Mouse (Mus musculus) myocyte (in vitro differentiated cells): ENCODE measurements around the gene Lrrc14b. TPM values are rescaled to one million over a fixed set of nuclear protein-coding genes. Genes with fewer than 3 reads are reported as not detected.

Experiments used
- H3K27me3 ChIP-seq: one replicate; pipeline ENCODE4 v1.6.1; 2011; ENCODE audit not compliant: control insufficient read depth, insufficient read depth, insufficient read length
- H3K36me3 ChIP-seq: one replicate; pipeline ENCODE4 v1.6.1; 2011; ENCODE audit not compliant: control insufficient read depth, insufficient read depth
- H3K4me2 ChIP-seq: one replicate; pipeline ENCODE4 v1.6.1; 2011; ENCODE audit warnings: low read depth, control low read depth
- H3K4me3 ChIP-seq: one replicate; pipeline ENCODE4 v1.5.1; 2011; ENCODE audit warnings: mild to moderate bottlenecking, control low read depth, moderate library complexity
- H3K79me2 ChIP-seq: one replicate; pipeline ENCODE4 v1.6.1; 2011; ENCODE audit not compliant: control insufficient read depth, insufficient read depth
- H3ac ChIP-seq: one replicate; pipeline ENCODE4 v1.6.1; 2011; ENCODE audit not compliant: control insufficient read depth, insufficient read length
- CEBPB ChIP-seq: IDR thresholded peaks from 2 replicates; pipeline ENCODE4 v1.6.1; 2011; ENCODE audit warnings: mild to moderate bottlenecking, moderate library complexity; ENCODE audit not compliant: poor library complexity, insufficient read depth, severe bottlenecking
- E2F4 ChIP-seq: IDR thresholded peaks from one replicate; pipeline ENCODE4 v1.6.1; 2011; ENCODE audit warnings: mild to moderate bottlenecking, control low read depth, moderate library complexity; ENCODE audit not compliant: insufficient read depth
- MAX ChIP-seq: IDR thresholded peaks from one replicate; pipeline ENCODE4 v1.6.1; 2011; ENCODE audit warnings: low read depth, mild to moderate bottlenecking, control low read depth
- MYOD1 ChIP-seq, 3 experiments: IDR thresholded peaks; one replicate each; pipeline ENCODE4 v1.6.1; 2011; ENCODE audit warnings: control low read depth in 2 of 3, low read depth in 2 of 3, mild to moderate bottlenecking in 2 of 3, moderate library complexity in 1 of 3; ENCODE audit not compliant: insufficient read length in 2 of 3, control insufficient read depth in 1 of 3
- MYOG ChIP-seq, 3 experiments: IDR thresholded peaks; one replicate each; pipeline ENCODE4 v1.6.1; 2011; ENCODE audit warnings: control low read depth in 2 of 3, low read depth in 2 of 3, mild to moderate bottlenecking in 2 of 3; ENCODE audit not compliant: insufficient read length in 2 of 3, control insufficient read depth in 1 of 3, insufficient read depth in 1 of 3
- POLR2A ChIP-seq: IDR thresholded peaks from one replicate; pipeline ENCODE4 v1.6.1; 2011; ENCODE audit warnings: low read depth, mild to moderate bottlenecking, control low read depth, moderate library complexity; ENCODE audit not compliant: insufficient read length
- POLR2AphosphoS2 ChIP-seq: IDR thresholded peaks from one replicate; pipeline ENCODE4 v1.6.1; 2011; ENCODE audit warnings: low read depth, control low read depth; ENCODE audit not compliant: insufficient read length
- REST ChIP-seq: IDR thresholded peaks from one replicate; pipeline ENCODE4 v1.6.1; 2011; ENCODE audit warnings: mild to moderate bottlenecking, control low read depth, moderate library complexity; ENCODE audit not compliant: insufficient read depth, insufficient read length
- SRF ChIP-seq: IDR thresholded peaks from one replicate; pipeline ENCODE4 v1.6.1; 2011; ENCODE audit warnings: low read depth; ENCODE audit not compliant: control insufficient read depth, insufficient read length
- TCF12 ChIP-seq: IDR thresholded peaks from one replicate; pipeline ENCODE4 v1.6.1; 2011; ENCODE audit warnings: mild to moderate bottlenecking, control low read depth; ENCODE audit not compliant: poor library complexity, insufficient read depth, severe bottlenecking
- TCF3 ChIP-seq: IDR thresholded peaks from one replicate; pipeline ENCODE4 v1.6.1; 2011; ENCODE audit warnings: low read depth, control low read depth; ENCODE audit not compliant: insufficient read length
- USF1 ChIP-seq: IDR thresholded peaks from one replicate; pipeline ENCODE4 v1.6.1; 2011; ENCODE audit warnings: low read depth, mild to moderate bottlenecking, control low read depth, moderate library complexity
- polyA plus RNA-seq: library from polyadenylated mRNA; unstranded; fragments of >200 nt; fragmentation: generic; extraction: Trizol; gene quantifications from one replicate; pipeline ENCODE4 v1.2.1, GENCODE M21; 2012; ENCODE audit warnings: missing spikeins

Gene Lrrc14b
- polyA plus RNA-seq, 1 experiment: 0.24 TPM

- peak overlapping the region; percentile 35 for H3K4me2 ChIP-seq
- no peak overlapping the region for H3ac ChIP-seq
- H3K36me3 ChIP-seq: no peaks in the 10 kb centered on the region
- no peak overlapping the region for H3K4me3 ChIP-seq
- no peak for TF ChIP-seq E2F4
- no peaks in the 10 kb centered on the region for H3K79me2 ChIP-seq
- no peaks in the 10 kb centered on the region for H3K27me3 ChIP-seq
Measured at GRCm38 (mm10) chr13:74382289-74382688, 18.5 kb upstream of the Lrrc14b start.

GRCm38 (mm10) chr13:74381533-74382276 is 17.9 kb upstream of the Lrrc14b start:
- H3K36me3 ChIP-seq: no peaks in the 10 kb centered on the region
- no peak overlapping the region for H3ac ChIP-seq
- H3K79me2 ChIP-seq: no peaks in the 10 kb centered on the region
- no peaks in the 10 kb centered on the region for H3K27me3 ChIP-seq
- TF ChIP-seq MAX (no peak), MYOD1 (IDR thresholded peaks at IDR 0.05; ENCODE audit: control insufficient read depth in 1 of 3, insufficient read length in 2 of 3, low read depth in 2 of 3) (peak; percentile 55 to 80 (median 68)), E2F4 (no peak)
- no peak overlapping the region for H3K4me3 ChIP-seq
- peak overlapping the region; percentile 35 for H3K4me2 ChIP-seq

- TF ChIP-seq USF1 (no peak), POLR2A (peak; percentile 16), CEBPB (no peak), POLR2AphosphoS2 (peak; percentile 73), MYOG (IDR thresholded peaks at IDR 0.05; ENCODE audit: control insufficient read depth in 1 of 3, insufficient read depth in 1 of 3, insufficient read length in 2 of 3, low read depth in 2 of 3) (no peak), MYOD1 (IDR thresholded peaks at IDR 0.05; ENCODE audit: control insufficient read depth in 1 of 3, insufficient read length in 2 of 3, low read depth in 2 of 3) (no peak)
- peak overlapping the region; percentile 86 for H3K4me2 ChIP-seq
- no peaks in the 10 kb centered on the region for H3K79me2 ChIP-seq
- H3ac ChIP-seq: no peak overlapping the region
- H3K36me3 ChIP-seq: peaks cover 13% of the 10 kb centered on the region
- peak overlapping the region; percentile 12 for H3K4me3 ChIP-seq
- H3K27me3 ChIP-seq: no peaks in the 10 kb centered on the region
Measured at GRCm38 (mm10) chr13:74363176-74363858, 488 bp downstream of the Lrrc14b start.

- TF ChIP-seq SRF (no peak), MYOD1 (IDR thresholded peaks at IDR 0.05; ENCODE audit: control insufficient read depth in 1 of 3, insufficient read length in 2 of 3, low read depth in 2 of 3) (no peak)
- Histone ChIP-seq H3K27me3 (no peaks in the 10 kb centered on the region), H3K36me3 (peaks cover 17% of the 10 kb centered on the region), H3K4me2 (no peak overlapping the region), H3K4me3 (no peak overlapping the region), H3K79me2 (no peaks in the 10 kb centered on the region), H3ac (no peak overlapping the region)
Measured at GRCm38 (mm10) chr13:74362218-74362617, 1.6 kb downstream of the Lrrc14b start.

GRCm38 (mm10) chr13:74356491-74356890 is 7.3 kb downstream of the Lrrc14b start:
- peaks cover 39% of the 10 kb centered on the region for H3K36me3 ChIP-seq
- no peaks in the 10 kb centered on the region for H3K27me3 ChIP-seq
- no peak overlapping the region for H3K4me2 ChIP-seq
- TF ChIP-seq REST (no peak), CEBPB (no peak), USF1 (no peak), MYOG (IDR thresholded peaks at IDR 0.05; ENCODE audit: control insufficient read depth in 1 of 3, insufficient read depth in 1 of 3, insufficient read length in 2 of 3, low read depth in 2 of 3) (no peak), E2F4 (no peak), MYOD1 (IDR thresholded peaks at IDR 0.05; ENCODE audit: control insufficient read depth in 1 of 3, insufficient read length in 2 of 3, low read depth in 2 of 3) (no peak), MAX (no peak), POLR2A (no peak), TCF12 (no peak), SRF (no peak), POLR2AphosphoS2 (no peak), TCF3 (no peak)
- H3K79me2 ChIP-seq: peaks cover 30% of the 10 kb centered on the region
- no peak overlapping the region for H3K4me3 ChIP-seq
- H3ac ChIP-seq: no peak overlapping the region
